Mouse (Mus musculus): ENCODE measurements around the gene Zic1. TPM values are rescaled to one million over a fixed set of nuclear protein-coding genes. Genes with fewer than 3 reads are reported as not detected.

The Zic1 gene
- polyA plus RNA-seq, 1 experiment from 2014 or later: 17.9 TPM

- peak overlapping the region; percentile 76 for H3K9ac ChIP-seq
- H3K4me1 ChIP-seq: no peaks in the 10 kb centered on the region
- WGBS: under 1% methylated on average over 77 of the region's 77 CpGs
- H3K4me2 ChIP-seq (replicated peaks): peak overlapping the region; percentile 46
- H3K4me3 ChIP-seq: peak overlapping the region; percentile 65
- peak; percentile 11 for ATAC-seq (ENCODE audit: low FRiP score)
- H3K36me3 ChIP-seq: no peaks in the 10 kb centered on the region
- H3K27me3 ChIP-seq: peaks cover 55% of the 10 kb centered on the region
- peak overlapping the region; percentile 96 for H3K27ac ChIP-seq
- no peaks in the 10 kb centered on the region for H3K9me3 ChIP-seq (replicated peaks)
Observed at GRCm38 (mm10) chr9:91364127-91364970, 1.3 kb downstream of the Zic1 start.

- H3K4me1 ChIP-seq: no peaks in the 10 kb centered on the region
- H3K9me3 ChIP-seq (replicated peaks): no peaks in the 10 kb centered on the region
- H3K27ac ChIP-seq: peak overlapping the region; percentile 96
- H3K4me2 ChIP-seq (replicated peaks): peak overlapping the region; percentile 46
- peak overlapping the region; percentile 76 for H3K9ac ChIP-seq
- 0% methylated on average over 7 of the region's 7 CpGs for WGBS
- peak overlapping the region; percentile 65 for H3K4me3 ChIP-seq
- ATAC-seq (ENCODE audit: low FRiP score): no peak
- no peaks in the 10 kb centered on the region for H3K36me3 ChIP-seq
- peaks cover 54% of the 10 kb centered on the region for H3K27me3 ChIP-seq
Observed at GRCm38 (mm10) chr9:91363814-91364126, 1.8 kb downstream of the Zic1 start.

DNA sequence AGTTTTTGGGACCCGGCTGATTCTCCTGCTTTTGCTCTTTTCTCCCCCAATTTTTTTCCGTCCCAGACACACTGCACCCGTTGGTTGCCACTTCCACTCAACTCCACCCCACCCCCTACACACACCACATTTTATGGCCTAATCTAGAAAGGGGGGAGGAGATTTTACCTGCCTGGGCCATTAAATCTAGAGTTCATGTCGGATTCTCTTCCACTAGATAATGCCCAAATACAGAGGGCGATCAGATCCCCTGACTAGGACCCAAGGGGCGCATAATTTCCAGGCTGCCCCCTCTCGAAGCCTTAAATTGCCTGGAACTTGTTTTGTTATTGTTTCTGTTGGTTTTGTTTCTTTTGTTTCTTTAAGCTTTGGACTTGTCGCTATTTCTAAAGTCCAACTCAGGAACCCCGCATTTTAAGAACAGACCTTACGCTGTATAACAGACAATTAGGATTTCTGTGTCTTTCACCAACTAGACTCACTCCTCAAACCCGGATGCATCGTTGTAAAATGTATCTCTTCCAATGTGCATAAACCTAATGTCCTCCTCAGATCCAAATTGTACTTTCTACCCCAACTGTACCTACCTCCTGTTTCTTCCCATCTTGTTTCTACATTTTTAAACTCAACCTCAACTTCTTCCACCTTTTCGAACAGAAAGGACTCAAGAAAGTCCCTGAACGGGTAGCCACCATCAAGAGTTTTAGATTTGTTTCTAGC is 2.4 kb downstream of the Zic1 start:
- H3K4me1 ChIP-seq: no peaks in the 10 kb centered on the region
- 1% methylated on average over 14 of the region's 14 CpGs for WGBS
- ATAC-seq (ENCODE audit: low FRiP score): no peak

GRCm38 (mm10) chr9:91361856-91362601 is 3.6 kb downstream of the Zic1 start, which contains the start of gene Zic4:
Gene Zic4, plus strand, starts transcription at chr9:91362413.
- peaks cover 56% of the 10 kb centered on the region for H3K27me3 ChIP-seq

More for the DNA sequence above, 2.4 kb downstream of the Zic1 start:
- H3K9ac ChIP-seq: peak overlapping the region; percentile 76
- H3K27ac ChIP-seq: peak overlapping the region; percentile 96
- H3K4me2 ChIP-seq (replicated peaks): peak overlapping the region; percentile 46
- no peaks in the 10 kb centered on the region for H3K9me3 ChIP-seq (replicated peaks)
- H3K36me3 ChIP-seq: no peaks in the 10 kb centered on the region
- H3K4me3 ChIP-seq: peak overlapping the region; percentile 65
- H3K27me3 ChIP-seq: peaks cover 50% of the 10 kb centered on the region

GRCm38 (mm10) chr9:91361033-91361855 is 4.4 kb downstream of the Zic1 start:
- Histone ChIP-seq H3K9ac (peak overlapping the region; percentile 76), H3K27me3 (peaks cover 60% of the 10 kb centered on the region), H3K4me2 (replicated peaks) (peak overlapping the region; percentile 46), H3K9me3 (replicated peaks) (no peaks in the 10 kb centered on the region), H3K4me1 (no peaks in the 10 kb centered on the region), H3K27ac (peak overlapping the region; percentile 96), H3K4me3 (peak overlapping the region; percentile 65), H3K36me3 (no peaks in the 10 kb centered on the region)
- WGBS: under 1% methylated on average over 34 of the region's 35 CpGs
- no peak; the same call in 1 of the 2 replicates for ATAC-seq (ENCODE audit: low FRiP score)

More at GRCm38 (mm10) chr9:91361856-91362601, 3.6 kb downstream of the Zic1 start, which contains the start of gene Zic4:
- H3K4me3 ChIP-seq: peak within 1 kb of the TSS; percentile 65
- no peaks in the 10 kb centered on the region for H3K36me3 ChIP-seq
- WGBS: under 1% methylated on average over 44 of the region's 45 CpGs
- no peaks in the 10 kb centered on the region for H3K9me3 ChIP-seq (replicated peaks)
- H3K27ac ChIP-seq: peak within 1 kb of the TSS; percentile 96
- peak within 1 kb of the TSS; percentile 76 for H3K9ac ChIP-seq
- peak within 1 kb of the TSS; percentile 46 for H3K4me2 ChIP-seq (replicated peaks)
- ATAC-seq (ENCODE audit: low FRiP score): peak; percentile 61
- H3K4me1 ChIP-seq: no peaks in the 10 kb centered on the region

GRCm38 (mm10) chr9:91360151-91361032 is 5.2 kb downstream of the Zic1 start:
- Histone ChIP-seq H3K27ac (peak overlapping the region; percentile 96), H3K9me3 (replicated peaks) (no peaks in the 10 kb centered on the region), H3K9ac (peak overlapping the region; percentile 76), H3K27me3 (peaks cover 62% of the 10 kb centered on the region), H3K4me1 (peaks cover 4% of the 10 kb centered on the region; the same call in 1 of the 2 replicates), H3K4me3 (peak overlapping the region; percentile 65), H3K36me3 (no peaks in the 10 kb centered on the region), H3K4me2 (replicated peaks) (peak overlapping the region; percentile 46)
- ATAC-seq (ENCODE audit: low FRiP score): no peak
- 2% methylated on average over 21 of the region's 21 CpGs for WGBS

GRCm38 (mm10) chr9:91358851-91359687 is 6.5 kb downstream of the Zic1 start:
- Histone ChIP-seq H3K9me3 (replicated peaks) (no peaks in the 10 kb centered on the region), H3K4me1 (peaks cover 8% of the 10 kb centered on the region; the same call in 1 of the 2 replicates), H3K27ac (peak overlapping the region; percentile 72), H3K36me3 (no peaks in the 10 kb centered on the region), H3K27me3 (peaks cover 64% of the 10 kb centered on the region), H3K9ac (peak overlapping the region; percentile 59), H3K4me3 (peak overlapping the region; percentile 31), H3K4me2 (replicated peaks) (peak overlapping the region; percentile 49)
- WGBS: 10% methylated on average over 10 of the region's 10 CpGs
- ATAC-seq (ENCODE audit: low FRiP score): no peak

DNA sequence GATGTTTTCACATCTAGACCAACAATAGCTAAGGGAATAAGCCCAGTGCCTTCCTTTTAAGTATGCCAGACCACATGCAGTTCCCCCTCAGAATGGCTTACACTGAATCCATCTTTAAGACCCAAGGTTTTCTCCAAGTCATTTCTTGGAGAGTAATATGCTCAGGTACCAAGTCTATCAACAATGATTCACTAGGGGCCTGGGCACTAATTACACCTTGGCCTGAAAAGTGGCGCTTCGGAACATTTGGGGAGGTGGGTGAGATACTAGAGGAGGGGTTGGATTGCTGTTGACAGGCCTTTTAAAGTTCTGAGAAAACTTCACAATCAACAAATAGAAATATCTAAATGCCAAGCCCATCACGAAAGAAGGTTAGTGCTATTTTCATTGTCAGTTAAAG is 8.3 kb downstream of the Zic1 start:
- no peak overlapping the region for H3K9ac ChIP-seq
- ATAC-seq (ENCODE audit: low FRiP score): no peak
- H3K27me3 ChIP-seq: peaks cover 65% of the 10 kb centered on the region
- H3K4me3 ChIP-seq: no peak overlapping the region
- H3K4me1 ChIP-seq: peaks cover 16% of the 10 kb centered on the region; the same call in 1 of the 2 replicates
- H3K9me3 ChIP-seq (replicated peaks): no peaks in the 10 kb centered on the region
- peak overlapping the region; percentile 29 for H3K4me2 ChIP-seq (replicated peaks)
- peak overlapping the region; percentile 58 for H3K27ac ChIP-seq
- WGBS: 14% methylated on average over 3 of the region's 3 CpGs
- H3K36me3 ChIP-seq: no peaks in the 10 kb centered on the region

DNA sequence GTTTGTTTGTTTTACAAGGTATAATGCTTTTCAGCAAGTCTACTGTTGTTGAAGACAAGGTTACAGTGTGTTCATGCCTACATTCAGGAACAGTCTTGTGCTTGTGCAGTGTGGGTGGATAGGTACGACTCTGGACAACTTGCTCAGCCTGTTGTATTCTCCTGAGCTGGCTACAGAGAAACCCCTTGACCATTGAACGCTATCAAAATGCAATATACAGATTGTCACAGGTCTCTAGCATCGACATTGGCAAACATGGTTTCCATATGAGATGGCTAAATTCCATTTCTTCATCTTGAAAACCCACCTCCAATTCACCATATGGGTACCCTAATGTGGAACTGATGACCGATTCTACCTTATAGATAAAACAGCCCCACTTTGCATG is 9.3 kb downstream of the Zic1 start:
- H3K9me3 ChIP-seq (replicated peaks): no peaks in the 10 kb centered on the region
- ATAC-seq (ENCODE audit: low FRiP score): no peak
- no peak overlapping the region for H3K4me3 ChIP-seq
- peak overlapping the region; percentile 71 for H3K27ac ChIP-seq
- H3K36me3 ChIP-seq: no peaks in the 10 kb centered on the region
- peaks cover 16% of the 10 kb centered on the region; the same call in 1 of the 2 replicates for H3K4me1 ChIP-seq
- H3K27me3 ChIP-seq: peaks cover 66% of the 10 kb centered on the region
- H3K4me2 ChIP-seq (replicated peaks): peak overlapping the region; percentile 53
- WGBS: 10% methylated on average over 4 of the region's 4 CpGs
- H3K9ac ChIP-seq: no peak overlapping the region

All from hindbrain, embryonic 12.5 days (tissue).